Mouse (Mus musculus): ENCODE data around the gene Slc26a11. TPM values are rescaled to one million over a fixed set of nuclear protein-coding genes. Genes with fewer than 3 reads are reported as not detected.

Slc26a11 gene
- polyA plus RNA-seq, 1 experiment from 2014 or later = 3.7 TPM

GRCm38 (mm10) chr11:119392800-119393482 lies 37.6 kb downstream of the Slc26a11 start, which contains the start of gene Rnf213:
TSS of gene Rnf213 (plus strand) at chr11:119393100.
- Histone ChIP-seq H3K27ac (ENCODE audit: low read length) (no peak within 1 kb of the TSS), H3K4me1 (replicated peaks; ENCODE audit: control insufficient read depth, insufficient read depth, low read length) (peaks cover 22% of the 10 kb centered on the region), H3K4me2 (ENCODE audit: low read length) (peak within 1 kb of the TSS; percentile 62), H3K9me3 (ENCODE audit: control insufficient read depth, low read length) (no peaks in the 10 kb centered on the region), H3K4me3 (replicated peaks; ENCODE audit: low read length) (peak within 1 kb of the TSS; percentile 45), H3K27me3 (replicated peaks; ENCODE audit: control insufficient read depth, insufficient read depth, low read length) (peaks cover 38% of the 10 kb centered on the region), H3K9ac (replicated peaks; ENCODE audit: low read depth, low read length) (peak within 1 kb of the TSS; percentile 48), H3K36me3 (ENCODE audit: control insufficient read depth, insufficient read depth) (no peaks in the 10 kb centered on the region)
- WGBS = 1% methylated on average over 19 of the region's 19 CpGs
- ATAC-seq = 0 out of 2 replicates have a peak, but pooled peaks have one; percentile 33

GRCm38 (mm10) chr11:119393483-119393804 lies 38.1 kb downstream of the Slc26a11 start:
- no peak for ATAC-seq
- Histone ChIP-seq H3K27me3 (replicated peaks; ENCODE audit: control insufficient read depth, insufficient read depth, low read length) (peaks cover 38% of the 10 kb centered on the region), H3K9ac (replicated peaks; ENCODE audit: low read depth, low read length) (no peak overlapping the region)

GRCm38 (mm10) chr11:119394210-119394609 lies 38.9 kb downstream of the Slc26a11 start:
- WGBS = 61% methylated on average over 6 of the region's 6 CpGs
- Histone ChIP-seq H3K9ac (replicated peaks; ENCODE audit: low read depth, low read length) (no peak overlapping the region), H3K36me3 (ENCODE audit: control insufficient read depth, insufficient read depth) (no peaks in the 10 kb centered on the region), H3K27me3 (replicated peaks; ENCODE audit: control insufficient read depth, insufficient read depth, low read length) (peaks cover 34% of the 10 kb centered on the region), H3K4me1 (replicated peaks; ENCODE audit: control insufficient read depth, insufficient read depth, low read length) (peaks cover 22% of the 10 kb centered on the region), H3K9me3 (ENCODE audit: control insufficient read depth, low read length) (no peaks in the 10 kb centered on the region), H3K4me2 (ENCODE audit: low read length) (no peak overlapping the region), H3K27ac (ENCODE audit: low read length) (no peak overlapping the region), H3K4me3 (replicated peaks; ENCODE audit: low read length) (no peak overlapping the region)
- ATAC-seq = no peak

More at GRCm38 (mm10) chr11:119393483-119393804, 38.1 kb downstream of the Slc26a11 start:
- H3K4me2 ChIP-seq (ENCODE audit: low read length) = peak overlapping the region; percentile 62
- peak overlapping the region; percentile 45 for H3K4me3 ChIP-seq (replicated peaks; ENCODE audit: low read length)
- H3K9me3 ChIP-seq (ENCODE audit: control insufficient read depth, low read length) = no peaks in the 10 kb centered on the region
- no peak overlapping the region for H3K27ac ChIP-seq (ENCODE audit: low read length)
- peaks cover 22% of the 10 kb centered on the region for H3K4me1 ChIP-seq (replicated peaks; ENCODE audit: control insufficient read depth, insufficient read depth, low read length)
- WGBS = 29% methylated on average over 7 of the region's 7 CpGs
- H3K36me3 ChIP-seq (ENCODE audit: control insufficient read depth, insufficient read depth) = no peaks in the 10 kb centered on the region

GRCm38 (mm10) chr11:119395394-119395793 lies 40.0 kb downstream of the Slc26a11 start:
- H3K9me3 ChIP-seq (ENCODE audit: control insufficient read depth, low read length) = no peaks in the 10 kb centered on the region
- H3K4me1 ChIP-seq (replicated peaks; ENCODE audit: control insufficient read depth, insufficient read depth, low read length) = peaks cover 14% of the 10 kb centered on the region
- WGBS = 2% methylated on average over 7 of the region's 7 CpGs
- no peak overlapping the region for H3K9ac ChIP-seq (replicated peaks; ENCODE audit: low read depth, low read length)
- H3K4me3 ChIP-seq (replicated peaks; ENCODE audit: low read length) = no peak overlapping the region
- peaks cover 28% of the 10 kb centered on the region for H3K27me3 ChIP-seq (replicated peaks; ENCODE audit: control insufficient read depth, insufficient read depth, low read length)
- H3K4me2 ChIP-seq (ENCODE audit: low read length) = no peak overlapping the region
- no peak overlapping the region for H3K27ac ChIP-seq (ENCODE audit: low read length)
- H3K36me3 ChIP-seq (ENCODE audit: control insufficient read depth, insufficient read depth) = no peaks in the 10 kb centered on the region
- no peak for ATAC-seq

- no peak overlapping the region for H3K9ac ChIP-seq (replicated peaks; ENCODE audit: low read depth, low read length)
- ATAC-seq = no peak
- H3K9me3 ChIP-seq (ENCODE audit: control insufficient read depth, low read length) = no peaks in the 10 kb centered on the region
- peaks cover 23% of the 10 kb centered on the region for H3K27me3 ChIP-seq (replicated peaks; ENCODE audit: control insufficient read depth, insufficient read depth, low read length)
- no peak overlapping the region for H3K4me2 ChIP-seq (ENCODE audit: low read length)
- no peak overlapping the region for H3K4me3 ChIP-seq (replicated peaks; ENCODE audit: low read length)
- no peaks in the 10 kb centered on the region for H3K36me3 ChIP-seq (ENCODE audit: control insufficient read depth, insufficient read depth)
- H3K27ac ChIP-seq (ENCODE audit: low read length) = no peak overlapping the region
- peaks cover 10% of the 10 kb centered on the region for H3K4me1 ChIP-seq (replicated peaks; ENCODE audit: control insufficient read depth, insufficient read depth, low read length)
- 20% methylated on average over 13 of the region's 13 CpGs for WGBS
Measured at GRCm38 (mm10) chr11:119395931-119396330, 40.6 kb downstream of the Slc26a11 start.

- Histone ChIP-seq H3K4me2 (ENCODE audit: low read length) (no peak overlapping the region), H3K27ac (ENCODE audit: low read length) (no peak overlapping the region), H3K9ac (replicated peaks; ENCODE audit: low read depth, low read length) (no peak overlapping the region), H3K36me3 (ENCODE audit: control insufficient read depth, insufficient read depth) (no peaks in the 10 kb centered on the region), H3K27me3 (replicated peaks; ENCODE audit: control insufficient read depth, insufficient read depth, low read length) (peaks cover 18% of the 10 kb centered on the region), H3K9me3 (ENCODE audit: control insufficient read depth, low read length) (no peaks in the 10 kb centered on the region), H3K4me1 (replicated peaks; ENCODE audit: control insufficient read depth, insufficient read depth, low read length) (peaks cover 10% of the 10 kb centered on the region), H3K4me3 (replicated peaks; ENCODE audit: low read length) (no peak overlapping the region)
- WGBS = 53% methylated on average over 7 of the region's 7 CpGs
- ATAC-seq = no peak
Measured at GRCm38 (mm10) chr11:119396461-119396860, 41.1 kb downstream of the Slc26a11 start.

GRCm38 (mm10) chr11:119402501-119403160 lies 47.3 kb downstream of the Slc26a11 start:
- Histone ChIP-seq H3K36me3 (ENCODE audit: control insufficient read depth, insufficient read depth) (no peaks in the 10 kb centered on the region), H3K4me1 (replicated peaks; ENCODE audit: control insufficient read depth, insufficient read depth, low read length) (no peaks in the 10 kb centered on the region), H3K27ac (ENCODE audit: low read length) (no peak overlapping the region), H3K9ac (replicated peaks; ENCODE audit: low read depth, low read length) (no peak overlapping the region), H3K4me3 (replicated peaks; ENCODE audit: low read length) (no peak overlapping the region), H3K4me2 (ENCODE audit: low read length) (no peak overlapping the region), H3K27me3 (replicated peaks; ENCODE audit: control insufficient read depth, insufficient read depth, low read length) (no peaks in the 10 kb centered on the region), H3K9me3 (ENCODE audit: control insufficient read depth, low read length) (no peaks in the 10 kb centered on the region)
- WGBS = 56% methylated on average over 11 of the region's 11 CpGs
- ATAC-seq = no peak

GRCm38 (mm10) chr11:119404627-119405026 lies 49.3 kb downstream of the Slc26a11 start:
- H3K36me3 ChIP-seq (ENCODE audit: control insufficient read depth, insufficient read depth) = no peaks in the 10 kb centered on the region
- H3K27me3 ChIP-seq (replicated peaks; ENCODE audit: control insufficient read depth, insufficient read depth, low read length) = no peaks in the 10 kb centered on the region
- H3K4me3 ChIP-seq (replicated peaks; ENCODE audit: low read length) = no peak overlapping the region
- no peaks in the 10 kb centered on the region for H3K4me1 ChIP-seq (replicated peaks; ENCODE audit: control insufficient read depth, insufficient read depth, low read length)
- no peak overlapping the region for H3K27ac ChIP-seq (ENCODE audit: low read length)
- WGBS = 56% methylated on average over 5 of the region's 5 CpGs
- ATAC-seq = no peak
- no peaks in the 10 kb centered on the region for H3K9me3 ChIP-seq (ENCODE audit: control insufficient read depth, low read length)
- no peak overlapping the region for H3K4me2 ChIP-seq (ENCODE audit: low read length)
- no peak overlapping the region for H3K9ac ChIP-seq (replicated peaks; ENCODE audit: low read depth, low read length)

GRCm38 (mm10) chr11:119407381-119407780 lies 52.0 kb downstream of the Slc26a11 start:
- 87% methylated on average over 6 of the region's 6 CpGs for WGBS
- no peaks in the 10 kb centered on the region for H3K9me3 ChIP-seq (ENCODE audit: control insufficient read depth, low read length)
- H3K4me3 ChIP-seq (replicated peaks; ENCODE audit: low read length) = no peak overlapping the region
- no peak overlapping the region for H3K27ac ChIP-seq (ENCODE audit: low read length)
- H3K36me3 ChIP-seq (ENCODE audit: control insufficient read depth, insufficient read depth) = no peaks in the 10 kb centered on the region
- no peak for ATAC-seq
- H3K4me1 ChIP-seq (replicated peaks; ENCODE audit: control insufficient read depth, insufficient read depth, low read length) = no peaks in the 10 kb centered on the region
- no peaks in the 10 kb centered on the region for H3K27me3 ChIP-seq (replicated peaks; ENCODE audit: control insufficient read depth, insufficient read depth, low read length)
- H3K4me2 ChIP-seq (ENCODE audit: low read length) = no peak overlapping the region
- H3K9ac ChIP-seq (replicated peaks; ENCODE audit: low read depth, low read length) = no peak overlapping the region
